Mouse (Mus musculus) kidney, postnatal 0 days (tissue): Measurements from ENCODE around the gene Tmem178b. TPM values are rescaled to one million over a fixed set of nuclear protein-coding genes. Genes with fewer than 3 reads are reported as not detected.

Experiments used
- ATAC-seq: fragments of 200-750 bp; cut with Nextera tagmentation; replicated peaks from 2 replicates; pipeline ENCODE4 v1.8.0; 2017; ENCODE audit warnings: low read depth, moderate number of reproducible peaks, moderate TSS enrichment, moderate library complexity; ENCODE audit not compliant: low FRiP score
- DNase-seq: peaks from one replicate; pipeline ENCODE4 v3.0.0-alpha.2; 2016; ENCODE audit warnings: low spot score
- H3K27ac ChIP-seq: fragments of 300-500 bp; sonication (generic); 2 replicates; pipeline ENCODE4 v1.5.1; 2014; ENCODE audit warnings: mild to moderate bottlenecking
- H3K27me3 ChIP-seq: fragments of 300-500 bp; sonication (generic); 2 replicates; pipeline ENCODE4 v1.6.1; 2014; ENCODE audit warnings: low read length, mixed read lengths; ENCODE audit not compliant: insufficient read depth
- H3K36me3 ChIP-seq: fragments of 300-500 bp; sonication (generic); 2 replicates; pipeline ENCODE4 v1.6.1; 2014; ENCODE audit warnings: low read length, mixed read lengths; ENCODE audit not compliant: insufficient read depth
- H3K4me1 ChIP-seq: fragments of 300-500 bp; sonication (generic); replicated peaks from 2 replicates; pipeline ENCODE4 v1.6.1; 2014; ENCODE audit warnings: antibody characterized with exemption, low read length, mixed read lengths; ENCODE audit not compliant: insufficient read depth
- H3K4me2 ChIP-seq: fragments of 300-500 bp; sonication (generic); 2 replicates; pipeline ENCODE4 v1.6.1; 2014; ENCODE audit warnings: mild to moderate bottlenecking, low read length, moderate library complexity, mixed read lengths
- H3K4me3 ChIP-seq: fragments of 300-500 bp; sonication (generic); replicated peaks from 2 replicates; pipeline ENCODE4 v1.5.1; 2014; ENCODE audit warnings: low read depth, low read length
- H3K9ac ChIP-seq: fragments of 300-500 bp; sonication (generic); 2 replicates; pipeline ENCODE4 v1.6.1; 2014; ENCODE audit warnings: low read depth, low read length
- H3K9me3 ChIP-seq: fragments of 300-500 bp; sonication (generic); replicated peaks from 2 replicates; pipeline ENCODE4 v1.6.1; 2016; ENCODE audit warnings: low read length, inconsistent platforms, mixed read lengths
- CTCF ChIP-seq: IDR thresholded peaks from 2 replicates; pipeline ENCODE4 v1.5.1; 2016; ENCODE audit warnings: antibody characterized with exemption, low read depth, mild to moderate bottlenecking, moderate library complexity
- WGBS: fragments of 180-500 bp; shearing (Covaris S2); extraction: QIAGEN DNeasy Blood & Tissue Kit; methylation state at CpG from one replicate; pipeline ENCODE4 v1.1.7; 2014; 5-methylcytosine and 5-hydroxymethylcytosine counted together
- polyA plus RNA-seq: library from polyadenylated mRNA; unstranded; fragments of >200 nt; fragmentation: Nextera tagmentation; extraction: Ambion mirVana; gene quantifications from 2 replicates; pipeline ENCODE4 v1.2.1, GENCODE M21; 2015

Gene Tmem178b
- polyA plus RNA-seq, 1 experiment from 2014 or later, result 0.25 TPM

- H3K4me2 ChIP-seq, result no peak overlapping the region
- no peak for ATAC-seq
- H3K4me3 ChIP-seq, result no peak overlapping the region
- H3K9ac ChIP-seq, result no peak overlapping the region
- no peak for TF ChIP-seq CTCF
- 82% methylated on average over 2 of the region's 2 CpGs for WGBS
- no peak overlapping the region for H3K27ac ChIP-seq
- no peaks in the 10 kb centered on the region for H3K36me3 ChIP-seq
- H3K9me3 ChIP-seq, result no peaks in the 10 kb centered on the region
- no peak for DNase-seq
- no peaks in the 10 kb centered on the region for H3K4me1 ChIP-seq
- no peaks in the 10 kb centered on the region for H3K27me3 ChIP-seq
Observed at GRCm38 (mm10) chr6:40051698-40052097, 178.6 kb downstream of the Tmem178b start.

- WGBS, result 82% methylated on average over 1 of the region's 1 CpGs
- no peak overlapping the region for H3K9ac ChIP-seq
- DNase-seq, result no peak
- no peak for TF ChIP-seq CTCF
- no peaks in the 10 kb centered on the region for H3K4me1 ChIP-seq
- H3K4me2 ChIP-seq, result no peak overlapping the region
- no peak overlapping the region for H3K27ac ChIP-seq
- no peak overlapping the region for H3K4me3 ChIP-seq
- no peaks in the 10 kb centered on the region for H3K9me3 ChIP-seq
- no peaks in the 10 kb centered on the region for H3K27me3 ChIP-seq
- no peak for ATAC-seq
- H3K36me3 ChIP-seq, result no peaks in the 10 kb centered on the region
Observed at GRCm38 (mm10) chr6:40052593-40052992, 179.5 kb downstream of the Tmem178b start.

GRCm38 (mm10) chr6:40059466-40059865 is 186.4 kb downstream of the Tmem178b start:
- ATAC-seq (no peak), DNase-seq (peak; percentile 51)
- TF ChIP-seq CTCF, result no peak
- no peaks in the 10 kb centered on the region for H3K4me1 ChIP-seq
- H3K27ac ChIP-seq, result no peak overlapping the region
- H3K9me3 ChIP-seq, result no peaks in the 10 kb centered on the region
- H3K4me3 ChIP-seq, result no peak overlapping the region
- no peak overlapping the region for H3K4me2 ChIP-seq
- 28% methylated on average over 3 of the region's 3 CpGs for WGBS
- H3K36me3 ChIP-seq, result no peaks in the 10 kb centered on the region
- no peak overlapping the region for H3K9ac ChIP-seq
- H3K27me3 ChIP-seq, result no peaks in the 10 kb centered on the region

GRCm38 (mm10) chr6:40061327-40062189 is 188.5 kb downstream of the Tmem178b start:
- H3K4me1 ChIP-seq, result no peaks in the 10 kb centered on the region
- DNase-seq (no peak), ATAC-seq (peak; percentile 74)
- H3K9me3 ChIP-seq, result no peaks in the 10 kb centered on the region
- no peaks in the 10 kb centered on the region for H3K27me3 ChIP-seq
- WGBS, result 70% methylated on average over 5 of the region's 5 CpGs
- H3K9ac ChIP-seq, result no peak overlapping the region
- H3K36me3 ChIP-seq, result no peaks in the 10 kb centered on the region
- H3K4me3 ChIP-seq, result no peak overlapping the region
- TF ChIP-seq CTCF, result no peak
- no peak overlapping the region for H3K27ac ChIP-seq
- H3K4me2 ChIP-seq, result no peak overlapping the region

GRCm38 (mm10) chr6:40062190-40062501 is 189.1 kb downstream of the Tmem178b start:
- no peak for TF ChIP-seq CTCF
- Histone ChIP-seq H3K4me1 (no peaks in the 10 kb centered on the region), H3K27ac (no peak overlapping the region), H3K9ac (no peak overlapping the region), H3K36me3 (no peaks in the 10 kb centered on the region), H3K27me3 (no peaks in the 10 kb centered on the region), H3K4me2 (no peak overlapping the region), H3K4me3 (no peak overlapping the region), H3K9me3 (no peaks in the 10 kb centered on the region)
- 86% methylated on average over 7 of the region's 7 CpGs for WGBS
- DNase-seq (no peak), ATAC-seq (no peak)

GRCm38 (mm10) chr6:40063438-40063837 is 190.4 kb downstream of the Tmem178b start:
- no peaks in the 10 kb centered on the region for H3K9me3 ChIP-seq
- no peak overlapping the region for H3K27ac ChIP-seq
- no peak for ATAC-seq
- no peaks in the 10 kb centered on the region for H3K4me1 ChIP-seq
- 79% methylated on average over 1 of the region's 1 CpGs for WGBS
- H3K4me2 ChIP-seq, result no peak overlapping the region
- no peak overlapping the region for H3K4me3 ChIP-seq
- H3K9ac ChIP-seq, result no peak overlapping the region
- TF ChIP-seq CTCF, result no peak
- H3K27me3 ChIP-seq, result no peaks in the 10 kb centered on the region
- no peak for DNase-seq
- no peaks in the 10 kb centered on the region for H3K36me3 ChIP-seq

- no peak for TF ChIP-seq CTCF
- Histone ChIP-seq H3K27me3 (no peaks in the 10 kb centered on the region), H3K9me3 (no peaks in the 10 kb centered on the region), H3K4me1 (no peaks in the 10 kb centered on the region), H3K4me2 (no peak overlapping the region), H3K4me3 (no peak overlapping the region), H3K36me3 (no peaks in the 10 kb centered on the region), H3K9ac (no peak overlapping the region), H3K27ac (no peak overlapping the region)
- DNase-seq, result no peak
- WGBS, result 84% methylated on average over 1 of the region's 1 CpGs
- ATAC-seq, result no peak
Observed at GRCm38 (mm10) chr6:40063899-40064298, 190.8 kb downstream of the Tmem178b start.
